Mouse (Mus musculus) spleen, postnatal 0 days (tissue): ENCODE data around the gene Map2k1. TPM values are rescaled to one million over a fixed set of nuclear protein-coding genes. Genes with fewer than 3 reads are reported as not detected.

ENCODE experiments used
- polyA plus RNA-seq: library from polyadenylated mRNA; unstranded; fragments of >200 nt; fragmentation: Nextera tagmentation; extraction: Ambion mirVana; gene quantifications from 2 replicates; pipeline ENCODE4 v1.2.1, GENCODE M21; 2015

The Map2k1 gene
- 31.9 and 39.4 TPM in 2 replicates for polyA plus RNA-seq

DNA sequence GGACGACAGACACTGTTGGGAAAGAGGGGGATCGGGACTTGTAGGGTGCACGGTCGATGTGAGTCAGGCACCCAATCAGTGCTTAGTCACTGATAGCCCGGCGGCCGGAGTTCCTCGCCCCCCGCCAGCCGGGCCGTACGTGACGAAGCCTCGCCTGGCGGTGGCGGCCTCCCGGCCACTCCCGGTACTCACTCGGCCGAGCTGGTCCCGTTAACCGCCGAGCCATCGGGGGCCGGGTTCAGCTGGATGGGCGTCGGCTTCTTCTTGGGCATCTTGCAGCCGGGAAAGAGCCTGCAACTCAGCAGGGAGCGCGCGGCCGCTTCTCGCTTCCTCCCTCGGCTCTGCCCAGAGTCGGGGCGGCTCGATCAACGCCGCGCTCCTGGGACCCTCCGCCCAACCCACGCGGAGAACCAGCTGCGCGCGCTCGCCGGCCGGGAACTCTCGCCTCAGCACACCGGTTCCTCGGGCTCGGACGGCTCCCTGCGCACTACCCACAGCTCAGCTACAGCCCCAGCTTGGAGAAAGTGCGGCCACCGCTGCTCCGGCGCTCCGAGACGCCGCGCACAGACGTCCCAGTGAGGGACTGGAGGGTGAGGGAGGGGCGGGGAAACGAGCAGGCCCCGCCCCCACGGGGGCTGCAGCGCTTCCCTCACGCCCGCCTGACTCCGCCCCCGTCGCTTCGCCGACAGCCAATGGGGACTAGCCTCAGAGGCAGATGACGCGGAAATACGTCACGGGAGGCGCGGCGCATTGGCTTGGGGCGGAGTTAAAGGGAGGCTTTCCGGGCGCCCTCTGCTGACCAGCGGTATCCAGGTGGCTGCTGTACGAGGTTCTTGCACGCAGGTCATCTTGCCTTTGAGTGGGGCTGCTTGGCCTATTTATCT lies at the start of gene Map2k1:
Gene Map2k1, minus strand, starts transcription at position 611 of the 884 bp plus-strand sequence.

DNA sequence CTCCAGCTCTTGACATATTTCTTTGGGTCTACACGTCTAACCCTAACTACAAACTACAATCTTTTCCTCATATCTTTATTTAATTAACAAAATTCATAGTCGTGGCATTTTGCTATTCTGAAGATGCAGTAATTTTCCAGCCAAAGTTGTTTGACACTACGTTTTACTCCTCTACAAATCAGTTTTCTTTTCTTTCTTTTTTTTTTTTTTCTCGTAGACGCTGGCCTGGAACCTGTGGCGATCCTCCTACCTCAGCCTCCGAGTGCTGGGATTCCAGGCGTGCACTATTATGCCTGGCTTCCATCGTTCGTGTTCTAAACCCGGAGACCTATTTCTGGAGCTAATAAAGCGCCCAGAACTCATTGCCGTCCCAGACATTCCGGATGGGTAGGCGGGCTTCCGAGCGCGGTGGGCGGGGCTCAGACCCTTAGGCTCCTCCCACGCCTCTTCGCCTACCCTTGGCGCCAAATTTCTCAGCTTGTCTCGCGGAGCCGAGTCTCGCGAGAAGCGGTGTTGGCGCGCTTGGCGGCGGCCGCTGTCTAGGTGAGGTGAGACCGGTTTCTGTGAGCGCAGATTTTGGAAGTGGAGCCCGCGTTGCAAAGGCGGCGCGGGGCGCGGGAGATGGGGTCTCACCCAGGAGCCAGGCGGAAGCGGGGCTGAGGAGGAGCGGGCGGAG lies 27.8 kb upstream of the Map2k1 start, which contains the start of gene Tipin:
Gene Tipin, plus strand, starts transcription at position 477 of the 676 bp plus-strand sequence.

DNA sequence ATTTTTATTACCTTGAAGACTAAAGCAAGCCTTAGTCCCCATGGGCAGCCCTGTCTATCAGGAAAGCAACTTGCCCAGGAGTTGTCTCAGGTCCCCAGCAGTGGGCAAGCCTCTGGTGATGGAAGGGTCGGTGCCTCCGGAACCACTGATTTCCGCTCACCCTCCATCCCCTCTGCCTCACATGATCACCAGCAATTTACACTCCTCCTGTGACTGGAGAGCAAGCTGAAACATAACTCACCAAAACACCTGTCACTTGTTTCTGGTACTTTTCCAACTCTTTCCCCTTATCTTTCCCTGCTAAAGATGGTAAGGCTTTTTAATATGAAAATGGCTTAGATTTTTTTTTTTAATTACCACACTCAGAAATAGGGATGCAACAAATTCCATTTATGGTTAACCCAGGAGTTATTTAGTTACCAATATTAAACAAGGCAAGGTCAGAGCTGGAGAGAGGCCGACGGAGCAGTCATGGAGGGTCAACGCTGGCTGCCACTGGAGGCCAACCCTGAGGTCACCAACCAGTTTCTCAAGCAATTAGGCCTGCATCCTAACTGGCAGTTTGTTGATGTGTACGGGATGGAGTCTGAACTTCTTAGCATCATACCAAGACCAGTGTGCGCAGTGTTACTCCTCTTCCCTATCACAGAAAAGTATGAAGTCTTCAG lies 18.5 kb downstream of the Map2k1 start, which contains the start of gene Uchl4:
Gene Uchl4, plus strand, starts transcription at position 434 of the 668 bp plus-strand sequence.

DNA sequence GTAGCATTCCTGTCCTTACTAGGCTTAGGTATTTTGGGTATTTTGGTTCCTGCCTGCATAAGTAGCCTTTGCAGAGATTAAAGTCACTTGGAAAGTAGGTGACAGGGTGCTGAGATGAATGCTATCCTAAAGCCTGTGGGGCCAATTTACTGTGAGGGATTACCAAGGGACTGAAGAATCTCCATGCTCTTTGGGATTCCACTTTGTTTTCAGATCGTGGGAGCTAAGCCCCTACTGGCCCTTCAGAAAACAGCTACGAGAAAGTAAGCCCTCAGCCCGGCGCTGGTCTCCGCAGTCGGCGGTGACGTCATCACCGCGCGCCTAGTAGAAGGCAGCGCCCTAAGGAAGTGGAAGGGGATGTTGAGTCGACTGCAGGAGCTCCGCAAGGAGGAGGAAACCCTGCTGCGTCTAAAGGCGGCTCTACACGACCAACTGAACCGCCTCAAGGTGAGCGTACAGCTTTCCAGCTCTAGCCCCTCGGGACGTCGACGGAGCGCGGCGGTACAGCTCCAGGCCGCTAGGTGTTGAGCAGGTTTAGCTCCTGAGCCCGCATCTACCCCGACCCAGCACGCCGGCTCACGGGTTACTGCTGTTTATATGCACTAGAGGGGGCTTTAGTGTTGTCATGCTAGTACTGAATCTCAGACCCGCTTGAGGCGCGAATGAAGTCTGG lies 74.3 kb downstream of the Map2k1 start, which contains the start of gene Snapc5:
Gene Snapc5, plus strand, starts transcription at position 301 of the 673 bp plus-strand sequence.

DNA sequence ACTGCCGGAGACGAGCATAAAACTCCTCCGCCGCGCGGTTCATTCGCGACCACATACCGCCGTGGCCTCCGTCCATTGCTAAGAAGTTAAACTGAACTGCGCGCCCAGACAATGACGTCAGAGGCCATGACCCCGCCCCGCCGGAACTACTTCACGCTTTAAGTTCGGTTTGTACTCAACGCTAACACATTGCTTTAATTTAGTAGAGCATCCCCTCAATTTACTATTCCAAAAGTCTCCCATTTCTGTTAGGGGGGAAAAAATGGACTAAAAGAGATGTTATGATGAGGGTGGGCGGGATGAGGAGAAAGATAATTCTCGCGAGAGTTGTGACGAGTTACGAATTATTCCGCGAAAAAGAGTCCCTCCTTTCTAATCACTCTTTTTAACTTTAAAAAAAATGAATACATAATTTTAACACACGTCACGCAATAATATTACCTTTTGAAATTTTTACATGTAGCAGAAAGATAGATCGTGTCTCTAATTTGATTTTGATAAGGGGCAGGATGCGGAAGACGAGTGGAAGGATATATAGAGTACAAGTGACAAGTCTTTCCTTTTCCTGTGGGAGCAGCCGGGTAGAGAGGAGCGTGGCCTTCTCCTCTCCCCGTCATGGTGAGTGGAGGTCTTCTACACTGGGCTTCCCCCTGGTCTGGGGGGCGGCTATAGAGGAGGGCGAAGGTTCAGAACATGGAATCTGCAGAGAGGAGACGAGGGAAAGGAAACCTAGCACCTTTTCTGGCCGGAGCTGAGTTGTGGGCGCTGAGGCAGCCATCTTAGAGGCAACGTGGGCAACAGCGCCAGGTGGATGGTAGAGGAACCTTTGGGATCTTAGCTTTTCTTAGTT lies 80.4 kb downstream of the Map2k1 start, which contains the start of the genes Zwilch and Rpl4:
Gene Zwilch, minus strand, starts transcription at position 289 of the 850 bp plus-strand sequence.
Gene Rpl4, plus strand, starts transcription at position 560 of the 850 bp plus-strand sequence.

Other genes starting within 250 kb of the Map2k1 start
- 1.6 and 3.1 TPM in 2 replicates for gene Smad6, start 231.6 kb downstream of the Map2k1 start, polyA plus RNA-seq
- gene Lctl, start 136.5 kb downstream of the Map2k1 start, polyA plus RNA-seq = 0.12 and 0.24 TPM in 2 replicates
- gene Zwilch, start 80.5 kb downstream of the Map2k1 start, polyA plus RNA-seq = 14.3 and 15.7 TPM in 2 replicates
- 966 and 1,011 TPM in 2 replicates for gene Rpl4, start 80.3 kb downstream of the Map2k1 start, polyA plus RNA-seq
- 23.0 and 27.1 TPM in 2 replicates for gene Snapc5, start 74.4 kb downstream of the Map2k1 start, polyA plus RNA-seq
- 1.9 and 2.2 TPM in 2 replicates for gene Uchl4, start 18.4 kb downstream of the Map2k1 start, polyA plus RNA-seq
- gene Tipin, start 27.9 kb upstream of the Map2k1 start, polyA plus RNA-seq = 296 and 327 TPM in 2 replicates
- gene Dis3l, start 87.7 kb upstream of the Map2k1 start, polyA plus RNA-seq = 7.3 and 8.0 TPM in 2 replicates
- 0.54 and 0.80 TPM in 2 replicates for gene Megf11, start 132.0 kb upstream of the Map2k1 start, polyA plus RNA-seq